Mouse (Mus musculus) midbrain, embryonic 11.5 days (tissue): Measurements from ENCODE around the gene Mrpl38. TPM values are rescaled to one million over a fixed set of nuclear protein-coding genes. Genes with fewer than 3 reads are reported as not detected.

Source experiments
- ATAC-seq: fragments of 200-750 bp; cut with Nextera tagmentation; 2 replicates; pipeline ENCODE4 v1.8.0; 2017; ENCODE audit warnings: moderate TSS enrichment, moderate library complexity; ENCODE audit not compliant: low FRiP score
- DNase-seq: peaks from one replicate; pipeline ENCODE4 v3.0.0; 2015; ENCODE audit warnings: low spot score; ENCODE audit errors: missing footprints
- H3K27ac ChIP-seq: fragments of 300-500 bp; sonication (generic); 2 replicates; pipeline ENCODE4 v1.5.1; 2014; ENCODE audit warnings: low read depth, low read length
- H3K27me3 ChIP-seq: fragments of 300-500 bp; sonication (generic); 2 replicates; pipeline ENCODE4 v1.6.1; 2014; ENCODE audit warnings: mild to moderate bottlenecking, low read length, moderate library complexity, mixed read lengths; ENCODE audit not compliant: control insufficient read depth, insufficient read depth
- H3K36me3 ChIP-seq: fragments of 300-500 bp; sonication (generic); 2 replicates; pipeline ENCODE4 v1.6.1; 2014; ENCODE audit warnings: mild to moderate bottlenecking, low read length, moderate library complexity, mixed read lengths; ENCODE audit not compliant: control insufficient read depth, insufficient read depth
- H3K4me1 ChIP-seq: fragments of 300-500 bp; sonication (generic); 2 replicates; pipeline ENCODE4 v1.6.1; 2014; ENCODE audit warnings: low read length; ENCODE audit not compliant: control insufficient read depth, insufficient read depth
- H3K4me2 ChIP-seq: fragments of 300-500 bp; sonication (generic); 2 replicates; pipeline ENCODE4 v1.6.1; 2014; ENCODE audit warnings: mild to moderate bottlenecking, moderate library complexity
- H3K4me3 ChIP-seq: fragments of 300-500 bp; sonication (generic); 2 replicates; pipeline ENCODE4 v1.5.1; 2014; ENCODE audit warnings: low read depth, low read length
- H3K9ac ChIP-seq: fragments of 300-500 bp; sonication (generic); 2 replicates; pipeline ENCODE4 v1.6.1; 2014; ENCODE audit warnings: low read length
- H3K9me3 ChIP-seq: fragments of 300-500 bp; sonication (generic); 2 replicates; pipeline ENCODE4 v1.6.1; 2016; ENCODE audit warnings: low read length; ENCODE audit not compliant: control insufficient read depth
- whole genome bisulfite sequencing: fragments of 180-500 bp; shearing (Covaris S2); extraction: QIAGEN DNeasy Blood & Tissue Kit; methylation state at CpG from one replicate; pipeline ENCODE4 v1.1.7; 2014; 5-methylcytosine and 5-hydroxymethylcytosine counted together
- polyA plus RNA-seq: library from polyadenylated mRNA; unstranded; fragments of >200 nt; fragmentation: Nextera tagmentation; extraction: Ambion mirVana; gene quantifications from 2 replicates; pipeline ENCODE4 v1.2.1, GENCODE M21; 2014

Gene Mrpl38
- 96.3 and 97.0 TPM in 2 replicates for polyA plus RNA-seq

- Histone ChIP-seq H3K27ac (no peak within 1 kb of the TSS), H3K27me3 (no peaks in the 10 kb centered on the region), H3K4me3 (peak within 1 kb of the TSS; percentile 91), H3K9me3 (no peaks in the 10 kb centered on the region), H3K4me2 (peak within 1 kb of the TSS; percentile 59), H3K9ac (peak within 1 kb of the TSS; percentile 86), H3K4me1 (no peaks in the 10 kb centered on the region), H3K36me3 (peaks cover 12% of the 10 kb centered on the region)
- DNase-seq (peak; percentile 99), ATAC-seq (peak; percentile 97)
- WGBS: under 1% methylated on average over 60 of the region's 60 CpGs
These were observed at the start of gene Mrpl38 for GRCm38 (mm10) chr11:116138468-116139138. Gene Mrpl38 (minus strand): TSS chr11:116138868.

GRCm38 (mm10) chr11:116187226-116187930 lies 48.7 kb upstream of the Mrpl38 start:
- 0 out of 2 replicates have a peak, but pooled peaks cover 2% of the 10 kb centered on the region for H3K36me3 ChIP-seq
- DNase-seq (no peak), ATAC-seq (no peak)
- no peaks in the 10 kb centered on the region for H3K4me1 ChIP-seq
- 42% methylated on average over 11 of the region's 11 CpGs for WGBS
- no peak overlapping the region for H3K4me2 ChIP-seq
- no peaks in the 10 kb centered on the region for H3K9me3 ChIP-seq
- no peaks in the 10 kb centered on the region for H3K27me3 ChIP-seq
- H3K4me3 ChIP-seq: no peak overlapping the region
- no peak overlapping the region for H3K9ac ChIP-seq
- H3K27ac ChIP-seq: no peak overlapping the region

DNA sequence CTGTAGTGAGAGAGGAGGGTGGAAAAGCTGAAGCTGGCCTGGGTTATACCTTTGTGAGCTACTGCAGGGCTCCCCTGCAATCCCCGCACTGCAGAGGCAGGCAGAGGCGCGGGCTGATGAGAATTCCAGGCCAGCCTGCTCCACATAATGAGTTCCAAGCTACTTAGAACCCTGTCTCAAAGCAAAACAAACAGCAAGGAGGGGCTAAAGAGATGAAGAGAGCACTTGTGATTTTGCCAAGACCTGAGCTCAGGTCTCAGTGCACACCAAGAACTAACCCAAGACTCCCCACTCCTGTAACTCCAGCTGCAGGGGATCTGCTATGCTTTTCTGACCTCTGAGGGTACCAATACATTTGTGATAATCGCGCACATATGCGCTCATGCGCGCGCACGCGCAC lies 47.7 kb upstream of the Mrpl38 start:
- no peak overlapping the region for H3K9ac ChIP-seq
- no peaks in the 10 kb centered on the region for H3K27me3 ChIP-seq
- no peak for ATAC-seq
- H3K4me2 ChIP-seq: no peak overlapping the region
- H3K27ac ChIP-seq: no peak overlapping the region
- no peaks in the 10 kb centered on the region for H3K4me1 ChIP-seq
- 0 out of 2 replicates have a peak, but pooled peaks cover 2% of the 10 kb centered on the region for H3K36me3 ChIP-seq
- DNase-seq: no peak
- 89% methylated on average over 11 of the region's 11 CpGs for WGBS
- no peak overlapping the region for H3K4me3 ChIP-seq
- no peaks in the 10 kb centered on the region for H3K9me3 ChIP-seq

- no peak overlapping the region for H3K4me2 ChIP-seq
- no peak overlapping the region for H3K4me3 ChIP-seq
- ATAC-seq (no peak), DNase-seq (no peak)
- H3K9me3 ChIP-seq: no peaks in the 10 kb centered on the region
- 0 out of 2 replicates have a peak, but pooled peaks cover 2% of the 10 kb centered on the region for H3K36me3 ChIP-seq
- no peaks in the 10 kb centered on the region for H3K4me1 ChIP-seq
- H3K9ac ChIP-seq: no peak overlapping the region
- no peak overlapping the region for H3K27ac ChIP-seq
- H3K27me3 ChIP-seq: no peaks in the 10 kb centered on the region
- WGBS: 90% methylated on average over 3 of the region's 3 CpGs
These were observed 47.2 kb upstream of the Mrpl38 start for GRCm38 (mm10) chr11:116185836-116186235.

- H3K9me3 ChIP-seq: no peaks in the 10 kb centered on the region
- H3K4me3 ChIP-seq: no peak overlapping the region
- no peak overlapping the region for H3K27ac ChIP-seq
- H3K4me1 ChIP-seq: no peaks in the 10 kb centered on the region
- no peaks in the 10 kb centered on the region for H3K27me3 ChIP-seq
- whole genome bisulfite sequencing: 93% methylated on average over 20 of the region's 20 CpGs
- H3K4me2 ChIP-seq: no peak overlapping the region
- ATAC-seq (no peak), DNase-seq (no peak)
- H3K36me3 ChIP-seq: peaks cover 4% of the 10 kb centered on the region; the same call in 1 of the 2 replicates
- no peak overlapping the region for H3K9ac ChIP-seq
These were observed 39.9 kb upstream of the Mrpl38 start for GRCm38 (mm10) chr11:116178411-116179121.

DNA sequence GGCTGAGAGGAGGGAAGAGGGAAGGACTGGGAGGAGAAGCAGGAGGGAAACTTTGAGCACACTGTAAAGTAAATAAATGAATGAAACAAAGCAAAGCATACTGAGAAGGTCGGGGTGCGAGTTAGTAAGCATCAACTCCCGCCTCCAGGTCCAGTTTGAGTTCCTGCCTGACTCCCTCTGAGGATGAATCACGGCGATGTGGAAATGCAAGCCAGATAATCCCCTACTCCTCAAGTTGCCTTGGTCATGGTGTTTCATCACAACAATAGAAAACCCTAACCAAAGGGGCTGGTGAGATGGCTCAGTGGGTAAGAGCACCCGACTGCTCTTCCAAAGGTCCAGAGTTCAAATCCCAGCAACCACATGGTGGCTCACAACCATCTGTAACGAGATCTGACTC lies 37.3 kb upstream of the Mrpl38 start:
- no peak overlapping the region for H3K4me3 ChIP-seq
- H3K9me3 ChIP-seq: no peaks in the 10 kb centered on the region
- H3K27me3 ChIP-seq: no peaks in the 10 kb centered on the region
- no peak for ATAC-seq
- WGBS: 85% methylated on average over 7 of the region's 7 CpGs
- no peak overlapping the region for H3K27ac ChIP-seq
- H3K4me1 ChIP-seq: no peaks in the 10 kb centered on the region
- peaks cover 4% of the 10 kb centered on the region; the same call in 1 of the 2 replicates for H3K36me3 ChIP-seq
- no peak overlapping the region for H3K4me2 ChIP-seq
- no peak for DNase-seq
- no peak overlapping the region for H3K9ac ChIP-seq

DNA sequence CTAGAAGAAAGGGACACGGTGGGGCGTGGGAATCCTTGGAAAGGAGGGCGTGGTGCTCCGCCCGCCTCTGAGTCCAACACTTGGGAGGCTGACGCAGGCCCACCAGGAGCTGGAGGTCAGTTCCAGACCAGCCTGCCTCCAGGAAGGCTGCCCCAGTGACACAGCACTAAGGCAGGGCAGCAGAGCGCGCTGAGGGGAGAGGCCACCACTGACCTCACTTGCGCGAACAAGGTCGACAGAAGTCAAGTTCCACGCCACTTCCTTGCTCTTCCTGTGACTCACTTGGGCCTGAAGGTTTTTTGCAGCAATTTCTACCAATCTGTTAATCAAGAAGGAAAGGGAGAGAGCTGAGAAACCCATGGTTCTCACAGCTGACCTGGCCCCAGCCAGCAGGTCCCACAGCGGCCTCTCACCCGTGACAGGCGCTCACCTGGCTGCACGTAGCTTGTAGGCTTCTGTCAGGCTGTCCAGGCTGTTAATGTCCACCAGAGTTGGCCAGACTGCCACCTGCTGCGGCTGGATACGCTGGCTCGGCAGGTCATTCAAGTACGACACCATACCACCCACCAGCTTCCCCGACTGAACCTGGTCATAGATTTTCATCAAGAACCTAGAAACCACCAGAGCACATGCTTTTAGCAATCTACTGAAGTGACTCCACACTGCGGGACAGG lies 36.2 kb upstream of the Mrpl38 start:
- H3K9ac ChIP-seq: no peak overlapping the region
- H3K36me3 ChIP-seq: peaks cover 4% of the 10 kb centered on the region; the same call in 1 of the 2 replicates
- WGBS: 90% methylated on average over 22 of the region's 22 CpGs
- DNase-seq (no peak), ATAC-seq (no peak)
- H3K27ac ChIP-seq: no peak overlapping the region
- no peak overlapping the region for H3K4me2 ChIP-seq
- no peaks in the 10 kb centered on the region for H3K9me3 ChIP-seq
- H3K27me3 ChIP-seq: no peaks in the 10 kb centered on the region
- no peaks in the 10 kb centered on the region for H3K4me1 ChIP-seq
- H3K4me3 ChIP-seq: no peak overlapping the region

DNA sequence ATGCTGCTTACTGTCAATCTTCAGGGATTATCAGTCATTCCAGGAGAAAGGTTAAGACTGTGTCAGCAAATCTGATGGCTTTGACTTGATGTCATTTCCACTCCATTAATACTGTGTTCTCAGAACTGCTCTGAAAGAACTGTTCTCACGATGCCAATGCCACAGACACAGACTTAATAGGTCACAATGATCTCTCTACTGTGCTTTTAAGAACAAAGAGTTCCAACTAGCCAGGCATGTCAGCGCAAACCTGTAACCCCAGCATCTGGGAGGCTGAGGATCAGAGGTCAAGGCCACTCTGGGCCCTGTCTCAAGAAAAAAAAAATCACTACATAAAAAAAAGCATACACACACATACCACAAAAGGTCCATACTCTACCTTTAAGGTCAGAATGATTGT lies 33.3 kb upstream of the Mrpl38 start:
- Histone ChIP-seq H3K4me3 (no peak overlapping the region), H3K36me3 (peaks cover 4% of the 10 kb centered on the region; the same call in 1 of the 2 replicates), H3K4me1 (peaks cover 8% of the 10 kb centered on the region; the same call in 1 of the 2 replicates), H3K4me2 (no peak overlapping the region), H3K9ac (no peak overlapping the region), H3K27me3 (no peaks in the 10 kb centered on the region), H3K27ac (no peak overlapping the region), H3K9me3 (no peaks in the 10 kb centered on the region)
- 89% methylated on average over 2 of the region's 2 CpGs for WGBS
- ATAC-seq (no peak), DNase-seq (peak; percentile 49)
